Mouse (Mus musculus) bone marrow macrophage, adult 2 months (primary cell): Measurements from ENCODE around the gene Gm20767.
"Not testable (repeated sequence)": the region's sequence is repeated elsewhere in the genome, so short reads cannot be mapped to it uniquely, and the experiment has no call there.

Experiments used
- CTCF ChIP-seq: IDR thresholded peaks from 2 replicates; pipeline ENCODE4 v1.5.1; 2012; ENCODE audit warnings: low read depth, mild to moderate bottlenecking, low read length, moderate library complexity
- POLR2A ChIP-seq: IDR thresholded peaks from 2 replicates; pipeline ENCODE4 v1.6.1; 2012; ENCODE audit warnings: mild to moderate bottlenecking, low read depth, low read length, borderline replicate concordance

GRCm38 (mm10) chr13:120139946-120140345, at the start of gene Gm20767:
- TF ChIP-seq CTCF, POLR2A: not testable (repeated sequence)
